17 mouse cellular contexts compared by ENCODE assay signal in the genomic region with DNA sequence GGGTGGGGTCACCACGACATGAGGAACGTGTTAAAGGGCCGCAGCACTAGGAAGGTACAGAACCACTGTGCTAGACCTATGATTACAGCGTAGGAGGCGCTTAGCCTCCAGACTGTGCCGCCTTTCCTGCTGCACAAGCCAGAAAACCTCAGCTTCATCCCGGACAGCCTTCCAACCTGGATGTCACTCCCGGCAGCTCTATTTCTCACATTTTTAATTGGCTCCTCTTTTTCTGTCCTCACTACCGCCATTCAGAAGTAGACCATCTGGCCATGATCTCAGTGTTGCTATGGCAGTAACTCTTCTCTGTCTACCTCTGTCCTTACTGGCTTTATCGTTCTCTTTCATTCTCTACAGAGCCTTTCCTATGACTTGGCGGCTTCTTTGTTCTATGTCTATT.
DNase-seq lines count a peak whose midpoint lies in the region; ATAC-seq and TF ChIP-seq lines count a peak whose summit lies in the region.
"Had no signal": no experiment of that assay in that cellular context is flagged by ENCODE, and none has a peak within 500 bp of the region (broad histone marks: within the 10 kb centered on the region; RNA-seq: fewer than 3 reads in every experiment).

No protein-coding gene starts in this region.

- H3K9me3 ChIP-seq in heart, embryonic 13.5 days, result no peaks in the 10 kb centered on the region
- H3K9me3 ChIP-seq in heart, embryonic 11.5 days (replicated peaks; ENCODE audit: control insufficient read depth, low read length), result no peaks in the 10 kb centered on the region
- no peaks in the 10 kb centered on the region for H3K9me3 ChIP-seq in forebrain, postnatal 0 days (ENCODE audit: low read length)
- no peaks in the 10 kb centered on the region for H3K9me3 ChIP-seq in neural tube, embryonic 15.5 days (replicated peaks)
- H3K9me3 ChIP-seq: embryonic facial prominence, embryonic 10.5 days; heart, embryonic 12.5 days; lung, embryonic 15.5 days; midbrain, embryonic 15.5 days had no signal

- H3K9ac ChIP-seq in heart, embryonic 13.5 days, result no peak overlapping the region
- no peak overlapping the region for H3K9ac ChIP-seq in heart, embryonic 11.5 days (ENCODE audit: low read depth, low read length)
- H3K9ac ChIP-seq in forebrain, postnatal 0 days, result no peak overlapping the region
- H3K9ac ChIP-seq in neural tube, embryonic 15.5 days (replicated peaks), result no peak overlapping the region
- H3K9ac ChIP-seq: heart, embryonic 12.5 days; lung, embryonic 15.5 days; midbrain, embryonic 15.5 days had no signal

- TF ChIP-seq CTCF in brain, embryonic 14.5 days (IDR thresholded peaks at IDR 0.05; ENCODE audit: borderline replicate concordance, extremely low read depth, insufficient read depth, insufficient read length), result no peak
- no peak for TF ChIP-seq CTCF in forebrain, postnatal 0 days (IDR thresholded peaks at IDR 0.05; ENCODE audit: low read depth)

- no peak for ATAC-seq in heart, embryonic 13.5 days (ENCODE audit: extremely low read depth, insufficient number of reproducible peaks, low FRiP score, low TSS enrichment)
- no peak for ATAC-seq in heart, embryonic 11.5 days (replicated peaks; ENCODE audit: insufficient number of reproducible peaks, low FRiP score, low TSS enrichment)
- ATAC-seq in forebrain, postnatal 0 days, result peak; percentile 84
- ATAC-seq in neural tube, embryonic 15.5 days (ENCODE audit: low FRiP score), result no peak
- ATAC-seq: CD4-positive, CD25-positive, alpha-beta regulatory T cell, adult 4 months; midbrain, embryonic 15.5 days had no signal

- peak; percentile 77 for DNase-seq in brain, embryonic 14.5 days (ENCODE audit: low read depth)
- DNase-seq in cerebellum, adult 9-10 months, result peak; percentile 75
- peak; percentile 63 for DNase-seq in forebrain, postnatal 0 days
- DNase-seq in urinary bladder, postnatal 4 days (ENCODE audit: low spot score in 2 of 2), result no peak
- DNase-seq: gastrocnemius, postnatal 25 days; heart, postnatal 4 days; thymus, postnatal 14 days had no signal

- 84% methylated on average over 11 of the region's 11 CpGs for WGBS in heart, embryonic 13.5 days
- WGBS in heart, embryonic 11.5 days (ENCODE audit: insufficient replicate concordance), result 91% methylated on average over 11 of the region's 11 CpGs
- 61% methylated on average over 11 of the region's 11 CpGs for WGBS in forebrain, postnatal 0 days
- 89% methylated on average over 11 of the region's 11 CpGs for WGBS in neural tube, embryonic 15.5 days

- no peaks in the 10 kb centered on the region for H3K27me3 ChIP-seq in heart, embryonic 13.5 days (replicated peaks)
- H3K27me3 ChIP-seq in heart, embryonic 11.5 days (ENCODE audit: control insufficient read depth, insufficient read depth, low read length), result no peaks in the 10 kb centered on the region
- no peaks in the 10 kb centered on the region for H3K27me3 ChIP-seq in forebrain, postnatal 0 days (ENCODE audit: insufficient read depth, low read length)
- no peaks in the 10 kb centered on the region for H3K27me3 ChIP-seq in neural tube, embryonic 15.5 days (replicated peaks)
- H3K27me3 ChIP-seq: heart, embryonic 12.5 days; lung, embryonic 15.5 days; midbrain, embryonic 15.5 days had no signal

- H3K36me3 ChIP-seq in heart, embryonic 13.5 days, result no peaks in the 10 kb centered on the region
- H3K36me3 ChIP-seq in heart, embryonic 11.5 days (ENCODE audit: control insufficient read depth, insufficient read depth, low read length), result no peaks in the 10 kb centered on the region
- H3K36me3 ChIP-seq in forebrain, postnatal 0 days (ENCODE audit: insufficient read depth), result no peaks in the 10 kb centered on the region
- no peaks in the 10 kb centered on the region for H3K36me3 ChIP-seq in neural tube, embryonic 15.5 days
- H3K36me3 ChIP-seq: embryonic facial prominence, embryonic 10.5 days; heart, embryonic 12.5 days; lung, embryonic 15.5 days; midbrain, embryonic 15.5 days had no signal

- H3K4me2 ChIP-seq in heart, embryonic 13.5 days, result no peak overlapping the region
- H3K4me2 ChIP-seq in heart, embryonic 11.5 days, result no peak overlapping the region
- no peak overlapping the region for H3K4me2 ChIP-seq in forebrain, postnatal 0 days (ENCODE audit: low read depth)
- no peak overlapping the region for H3K4me2 ChIP-seq in neural tube, embryonic 15.5 days
- H3K4me2 ChIP-seq: heart, embryonic 12.5 days; liver, embryonic 11.5 days; lung, embryonic 15.5 days; midbrain, embryonic 15.5 days had no signal

- no peak for TF ChIP-seq POLR2A in brain, embryonic 14.5 days (IDR thresholded peaks at IDR 0.05; ENCODE audit: borderline replicate concordance, extremely low read depth, insufficient read depth, insufficient read length, poor library complexity, severe bottlenecking)

- H3K4me3 ChIP-seq in heart, embryonic 13.5 days, result no peak overlapping the region
- no peak overlapping the region for H3K4me3 ChIP-seq in heart, embryonic 11.5 days (ENCODE audit: low read depth, low read length)
- no peak overlapping the region for H3K4me3 ChIP-seq in forebrain, postnatal 0 days (ENCODE audit: low read depth, low read length)
- no peak overlapping the region for H3K4me3 ChIP-seq in neural tube, embryonic 15.5 days (replicated peaks)
- H3K4me3 ChIP-seq: embryonic facial prominence, embryonic 10.5 days; erythroblast, embryonic 14.5 days; heart, embryonic 12.5 days; lung, embryonic 15.5 days; midbrain, embryonic 15.5 days had no signal

- H3K27ac ChIP-seq in heart, embryonic 13.5 days (replicated peaks), result 0 out of 2 replicates have a peak overlapping the region, but pooled peaks have one; percentile 36
- no peak overlapping the region for H3K27ac ChIP-seq in heart, embryonic 11.5 days (ENCODE audit: low read depth, low read length)
- peak overlapping the region; percentile 68 for H3K27ac ChIP-seq in forebrain, postnatal 0 days (ENCODE audit: low read depth, low read length)
- H3K27ac ChIP-seq in neural tube, embryonic 15.5 days (replicated peaks), result no peak overlapping the region
- H3K27ac ChIP-seq: embryonic facial prominence, embryonic 10.5 days; lung, embryonic 15.5 days; midbrain, embryonic 15.5 days had no signal

- peaks cover 41% of the 10 kb centered on the region for H3K4me1 ChIP-seq in heart, embryonic 13.5 days
- H3K4me1 ChIP-seq in heart, embryonic 11.5 days (ENCODE audit: control insufficient read depth, insufficient read depth, low read length), result peaks cover 9% of the 10 kb centered on the region
- no peaks in the 10 kb centered on the region for H3K4me1 ChIP-seq in forebrain, postnatal 0 days (ENCODE audit: insufficient read depth)
- H3K4me1 ChIP-seq in neural tube, embryonic 15.5 days, result 0 out of 2 replicates have a peak, but pooled peaks cover 4% of the 10 kb centered on the region
- H3K4me1 ChIP-seq: lung, embryonic 15.5 days; midbrain, embryonic 15.5 days had no signal

Comparison
In these comparisons a context has a peak if more than half of its experiments do, and no peak if none do; other contexts are left out.
1. H3K27ac ChIP-seq: peak in heart, embryonic 13.5 days (single experiment) and forebrain, postnatal 0 days (single experiment); none in heart, embryonic 11.5 days (single experiment) and neural tube, embryonic 15.5 days (single experiment).
2. DNase-seq: peak in brain, embryonic 14.5 days (single experiment), cerebellum, adult 9-10 months (single experiment) and forebrain, postnatal 0 days (single experiment); none in urinary bladder, postnatal 4 days (0 of 2).